Mouse (Mus musculus) liver, embryonic 14.5 days (tissue): ENCODE results near the gene Dnaic1. TPM values are rescaled to one million over a fixed set of nuclear protein-coding genes. Genes with fewer than 3 reads are reported as not detected.

Experiments
- ATAC-seq: fragments of 200-750 bp; cut with Nextera tagmentation; 2 replicates; pipeline ENCODE4 v1.8.0; 2017; ENCODE audit warnings: moderate number of reproducible peaks, mild to moderate bottlenecking, moderate library complexity; ENCODE audit not compliant: insufficient read depth
- DNase-seq, 3 experiments: peaks; one replicate each; pipeline ENCODE4 v3.0.0-alpha.2; 2012 to 2013; ENCODE audit warnings: low read depth in 3 of 3, low spot score in 3 of 3
- H3K27ac ChIP-seq: fragments of 300-500 bp; sonication (generic); 2 replicates; pipeline ENCODE4 v1.5.1; 2014; ENCODE audit warnings: moderate library complexity, mild to moderate bottlenecking, control low read depth, inconsistent platforms
- H3K27me3 ChIP-seq: fragments of 300-500 bp; sonication (generic); 2 replicates; pipeline ENCODE4 v1.6.1; 2014; ENCODE audit warnings: mild to moderate bottlenecking, low read length, moderate library complexity; ENCODE audit not compliant: control insufficient read depth, insufficient read depth
- H3K36me3 ChIP-seq: fragments of 300-500 bp; sonication (generic); replicated peaks from 2 replicates; pipeline ENCODE4 v1.6.1; 2014; ENCODE audit warnings: low read depth; ENCODE audit not compliant: control insufficient read depth, insufficient read depth
- H3K4me1 ChIP-seq, 2 experiments: fragments of 200-500 bp in 1 of 2; fragments of 300-500 bp in 1 of 2; sonication (generic) in 1 of 2; replicated peaks; 2 replicates each; pipeline ENCODE4 v1.6.1; 2012 to 2014; ENCODE audit warnings: antibody characterized with exemption in 1 of 2, inconsistent platforms in 1 of 2, low read length in 1 of 2; ENCODE audit not compliant: control insufficient read depth in 2 of 2, insufficient read depth in 2 of 2
- H3K4me2 ChIP-seq: fragments of 300-500 bp; sonication (generic); 2 replicates; pipeline ENCODE4 v1.6.1; 2014; ENCODE audit warnings: low read depth, mild to moderate bottlenecking, control low read depth, moderate library complexity
- H3K4me3 ChIP-seq, 2 experiments: fragments of 200-500 bp in 1 of 2; fragments of 300-500 bp in 1 of 2; sonication (generic) in 1 of 2; 2 replicates each; pipeline ENCODE4 v1.5.1; 2012 to 2014; ENCODE audit warnings: low read depth in 2 of 2, low read length in 2 of 2, mild to moderate bottlenecking in 2 of 2, control low read depth in 1 of 2, inconsistent platforms in 1 of 2, moderate library complexity in 1 of 2; ENCODE audit not compliant: insufficient read depth in 1 of 2
- H3K9ac ChIP-seq: fragments of 300-500 bp; sonication (generic); replicated peaks from 2 replicates; pipeline ENCODE4 v1.6.1; 2014; ENCODE audit warnings: mild to moderate bottlenecking, control low read depth, moderate library complexity
- H3K9me3 ChIP-seq: fragments of 300-500 bp; sonication (generic); 2 replicates; pipeline ENCODE4 v1.6.1; 2016; ENCODE audit warnings: low read length, mixed read lengths; ENCODE audit not compliant: control insufficient read depth
- CTCF ChIP-seq: IDR thresholded peaks from 2 replicates; pipeline ENCODE4 v1.5.1; 2016; ENCODE audit warnings: antibody characterized with exemption, low read depth, control low read depth
- EP300 ChIP-seq: IDR thresholded peaks from 2 replicates; pipeline ENCODE4 v1.6.1; 2016; ENCODE audit warnings: antibody characterized with exemption, low read depth
- WGBS: fragments of 180-500 bp; shearing (Covaris S2); extraction: QIAGEN DNeasy Blood & Tissue Kit; methylation state at CpG from one replicate; pipeline ENCODE4 v1.1.7; 2014; ENCODE audit not compliant: insufficient replicate concordance; 5-methylcytosine and 5-hydroxymethylcytosine counted together
- polyA plus RNA-seq, 2 experiments: library from polyadenylated mRNA; depleted of rRNA in 1 of 2; stranded (reverse) in 1 of 2; unstranded in 1 of 2; fragments of >200 nt; fragmentation: Nextera tagmentation in 1 of 2; extraction: Ambion mirVana in 1 of 2; gene quantifications; 2 replicates each; pipeline versions ENCODE4 v1.2.1 to v1.2.3; 2012 to 2014

Gene Dnaic1
- polyA plus RNA-seq, 2 experiments, result 1.9 to 2.6 TPM

- Histone ChIP-seq H3K9ac (no peak overlapping the region), H3K4me2 (no peak overlapping the region), H3K4me1 (peaks cover 0 to 4% of the 10 kb centered on the region in 2 experiments; a peak in 2 of 4 replicates), H3K27ac (no peak overlapping the region), H3K9me3 (no peaks in the 10 kb centered on the region), H3K36me3 (no peaks in the 10 kb centered on the region), H3K27me3 (no peaks in the 10 kb centered on the region), H3K4me3 (no peak overlapping the region)
- WGBS, result 59% methylated on average over 13 of the region's 13 CpGs
- DNase-seq (no peak), ATAC-seq (no peak)
- TF ChIP-seq CTCF, result no peak
- TF ChIP-seq EP300, result no peak
Measured at GRCm38 (mm10) chr4:41659556-41659955, 90.0 kb downstream of the Dnaic1 start.

- DNase-seq, result no peak
- Histone ChIP-seq H3K27ac (no peak overlapping the region), H3K9me3 (no peaks in the 10 kb centered on the region), H3K9ac (no peak overlapping the region), H3K36me3 (no peaks in the 10 kb centered on the region), H3K27me3 (no peaks in the 10 kb centered on the region), H3K4me3 (no peak overlapping the region), H3K4me2 (no peak overlapping the region), H3K4me1 (peaks cover 0 to 4% of the 10 kb centered on the region in 2 experiments; a peak in 2 of 4 replicates)
- WGBS, result 49% methylated on average over 11 of the region's 11 CpGs
- ATAC-seq, result peak; percentile 34; the same call in 1 of the 2 replicates
- no peak for TF ChIP-seq CTCF
- no peak for TF ChIP-seq EP300
Measured at GRCm38 (mm10) chr4:41660851-41661430, 91.4 kb downstream of the Dnaic1 start.

DNA sequence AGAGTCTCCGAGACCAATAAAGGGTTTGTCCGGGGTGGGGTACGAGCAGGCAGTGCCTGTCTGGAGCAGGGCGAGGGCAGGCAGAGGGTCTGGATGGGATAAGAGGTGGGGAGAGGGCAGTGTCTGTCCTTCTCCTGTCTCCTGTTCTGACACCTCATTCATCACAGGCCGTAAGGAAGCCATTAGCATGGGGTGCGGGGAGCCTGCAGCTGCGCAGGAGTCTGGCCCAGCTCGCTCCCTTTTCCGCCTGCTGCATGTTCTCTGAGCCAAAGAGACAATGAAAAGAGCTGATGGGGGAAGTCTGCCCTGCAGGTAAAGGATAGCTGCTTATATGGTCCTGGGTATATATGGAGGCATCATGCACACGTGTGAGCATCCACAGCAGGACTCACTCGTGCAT is 93.1 kb downstream of the Dnaic1 start:
- WGBS, result 44% methylated on average over 11 of the region's 11 CpGs
- ATAC-seq, result no peak

DNA sequence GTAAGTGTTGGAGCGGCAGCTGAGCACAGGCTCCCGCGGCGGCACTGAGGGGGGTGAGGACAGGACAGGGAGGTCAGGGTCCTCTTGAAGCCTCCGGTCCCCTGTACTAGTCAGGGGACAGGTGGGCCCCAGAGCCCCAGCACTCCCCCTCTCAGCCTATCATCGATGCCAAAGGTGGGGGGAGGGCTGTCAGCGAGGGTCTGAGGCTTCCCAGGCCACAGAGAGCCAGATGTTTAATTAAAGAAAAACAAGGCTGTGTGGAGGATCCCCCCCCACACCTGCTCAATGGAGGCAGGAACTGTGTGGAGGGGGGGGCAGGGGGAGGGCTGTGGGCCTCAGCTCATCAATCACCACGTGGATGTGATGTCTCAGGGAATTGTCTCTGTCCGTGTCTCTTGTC is 94.0 kb downstream of the Dnaic1 start:
- WGBS, result 45% methylated on average over 9 of the region's 9 CpGs
- H3K9ac ChIP-seq, result no peak overlapping the region
- ATAC-seq, result no peak
- H3K4me1 ChIP-seq, result peaks cover 0 to 2% of the 10 kb centered on the region in 2 experiments; a peak in 2 of 4 replicates
- H3K27ac ChIP-seq, result no peak overlapping the region
- no peak overlapping the region for H3K4me3 ChIP-seq
- no peak overlapping the region for H3K4me2 ChIP-seq
- H3K27me3 ChIP-seq, result no peaks in the 10 kb centered on the region
- TF ChIP-seq EP300 (no peak), CTCF (no peak)
- DNase-seq, result no peak
- H3K36me3 ChIP-seq, result no peaks in the 10 kb centered on the region
- H3K9me3 ChIP-seq, result no peaks in the 10 kb centered on the region

More for the DNA sequence above, 93.1 kb downstream of the Dnaic1 start:
- no peak for DNase-seq
- Histone ChIP-seq H3K4me3 (no peak overlapping the region), H3K4me1 (peaks cover 0 to 4% of the 10 kb centered on the region in 2 experiments; a peak in 2 of 4 replicates), H3K36me3 (no peaks in the 10 kb centered on the region), H3K9ac (no peak overlapping the region), H3K9me3 (no peaks in the 10 kb centered on the region), H3K4me2 (no peak overlapping the region), H3K27ac (no peak overlapping the region), H3K27me3 (no peaks in the 10 kb centered on the region)
- no peak for TF ChIP-seq EP300
- no peak for TF ChIP-seq CTCF

DNA sequence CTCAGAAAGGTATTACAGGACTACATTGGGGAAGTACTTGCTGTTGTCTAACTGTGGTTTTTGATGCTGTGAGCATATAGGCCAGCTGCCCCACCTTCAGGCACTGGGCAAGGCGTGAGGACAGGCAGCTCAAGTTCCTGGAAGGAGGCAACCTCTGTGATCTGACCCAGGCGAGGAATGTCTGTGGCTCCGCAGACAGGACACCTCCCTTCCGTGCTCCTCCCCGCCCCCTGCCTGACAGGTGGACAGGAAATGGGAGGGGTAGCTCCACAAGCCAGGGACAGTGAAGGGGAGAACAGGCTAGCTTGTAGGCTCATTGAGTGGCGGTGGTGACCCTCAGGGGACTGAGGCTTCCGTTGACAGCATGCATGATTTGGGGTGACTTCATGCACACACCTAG is 95.0 kb downstream of the Dnaic1 start:
- Histone ChIP-seq H3K9ac (no peak overlapping the region), H3K27ac (no peak overlapping the region), H3K27me3 (no peaks in the 10 kb centered on the region), H3K4me2 (no peak overlapping the region), H3K9me3 (no peaks in the 10 kb centered on the region), H3K4me1 (peaks cover 0 to 2% of the 10 kb centered on the region in 2 experiments; a peak in 2 of 4 replicates), H3K36me3 (no peaks in the 10 kb centered on the region), H3K4me3 (no peak overlapping the region)
- ATAC-seq, result no peak
- no peak for DNase-seq
- TF ChIP-seq EP300, result no peak
- TF ChIP-seq CTCF, result no peak
- whole genome bisulfite sequencing, result 9% methylated on average over 7 of the region's 7 CpGs
